In genomic region chr5:64802795-64803719, GRCm38 (mm10) we compare ENCODE assay signal across 7 mouse cellular contexts. TPM values are rescaled to one million over a fixed set of nuclear protein-coding genes. Genes with fewer than 3 reads are reported as not detected.
DNase-seq lines count a peak whose midpoint lies in the region; ATAC-seq and TF ChIP-seq lines count a peak whose summit lies in the region.

Gene Klf3, plus strand, starts transcription at chr5:64803388.

- WGBS in intestine, embryonic 16.5 days = under 1% methylated on average over 79 of the region's 116 CpGs
- WGBS in limb, embryonic 10.5 days = under 1% methylated on average over 97 of the region's 116 CpGs
- under 1% methylated on average over 90 of the region's 116 CpGs for WGBS in midbrain, embryonic 12.5 days
- WGBS in small intestine, adult 2 months = under 1% methylated on average over 94 of the region's 116 CpGs

- peaks cover 24% of the 10 kb centered on the region for H3K4me1 ChIP-seq in intestine, embryonic 16.5 days (ENCODE audit: control insufficient read depth, insufficient read depth, low read length)
- peaks cover 50% of the 10 kb centered on the region for H3K4me1 ChIP-seq in limb, embryonic 10.5 days
- H3K4me1 ChIP-seq in midbrain, embryonic 12.5 days = peaks cover 31% of the 10 kb centered on the region
- peaks cover 25% of the 10 kb centered on the region for H3K4me1 ChIP-seq in small intestine, adult 2 months (ENCODE audit: control insufficient read depth, insufficient read depth, insufficient read length, low read length)

- H3K27ac ChIP-seq in intestine, embryonic 16.5 days (ENCODE audit: low read length) = peak within 1 kb of the TSS; percentile 99
- H3K27ac ChIP-seq in limb, embryonic 10.5 days = peak within 1 kb of the TSS; percentile 93
- peak within 1 kb of the TSS; percentile 98 for H3K27ac ChIP-seq in midbrain, embryonic 12.5 days (replicated peaks)
- H3K27ac ChIP-seq in small intestine, adult 2 months (ENCODE audit: insufficient read depth, low read depth, low read length) = peak within 1 kb of the TSS; percentile 100

- ATAC-seq in intestine, embryonic 16.5 days = peak; percentile 97
- peak; percentile 93 for ATAC-seq in midbrain, embryonic 12.5 days (ENCODE audit: low FRiP score, low read depth)

- H3K4me3 ChIP-seq in intestine, embryonic 16.5 days (ENCODE audit: low read length) = peak within 1 kb of the TSS; percentile 94
- H3K4me3 ChIP-seq in limb, embryonic 10.5 days = peak within 1 kb of the TSS; percentile 78
- peak within 1 kb of the TSS; percentile 71 for H3K4me3 ChIP-seq in midbrain, embryonic 12.5 days
- peak within 1 kb of the TSS; percentile 99 for H3K4me3 ChIP-seq in small intestine, adult 2 months (ENCODE audit: low read depth, low read length)

- H3K9me3 ChIP-seq in intestine, embryonic 16.5 days (ENCODE audit: control insufficient read depth, low read length) = peaks cover 8% of the 10 kb centered on the region
- no peaks in the 10 kb centered on the region for H3K9me3 ChIP-seq in limb, embryonic 10.5 days (replicated peaks)
- no peaks in the 10 kb centered on the region for H3K9me3 ChIP-seq in midbrain, embryonic 12.5 days

- peak within 1 kb of the TSS; percentile 94 for H3K4me2 ChIP-seq in intestine, embryonic 16.5 days (ENCODE audit: low read depth, low read length)
- H3K4me2 ChIP-seq in midbrain, embryonic 12.5 days (replicated peaks) = peak within 1 kb of the TSS; percentile 67

- TF ChIP-seq POLR2A in small intestine, adult 2 months (IDR thresholded peaks at IDR 0.05; ENCODE audit: low read depth, low read length) = peak; percentile 95

- no peak for TF ChIP-seq CTCF in small intestine, adult 2 months (IDR thresholded peaks at IDR 0.05; ENCODE audit: extremely low read depth, insufficient read length, insufficient replicate concordance, low read depth, low read length)

- H3K27me3 ChIP-seq in intestine, embryonic 16.5 days (replicated peaks; ENCODE audit: control insufficient read depth, insufficient read depth, low read length) = no peaks in the 10 kb centered on the region
- H3K27me3 ChIP-seq in limb, embryonic 10.5 days (ENCODE audit: low read depth, poor library complexity, severe bottlenecking) = no peaks in the 10 kb centered on the region
- no peaks in the 10 kb centered on the region for H3K27me3 ChIP-seq in midbrain, embryonic 12.5 days
- H3K27me3 ChIP-seq in small intestine, adult 2 months (ENCODE audit: control insufficient read depth, insufficient read depth, low read length) = no peaks in the 10 kb centered on the region

- H3K9ac ChIP-seq in intestine, embryonic 16.5 days (ENCODE audit: low read depth, low read length) = peak within 1 kb of the TSS; percentile 99
- H3K9ac ChIP-seq in midbrain, embryonic 12.5 days (replicated peaks) = peak within 1 kb of the TSS; percentile 95

- DNase-seq in adrenal gland, postnatal 10 days = peak; percentile 97
- peak; percentile 95 for DNase-seq in embryo, embryonic 9.5 days (ENCODE audit: extremely low spot score)
- no peak for DNase-seq in gonadal fat pad, adult 2 months (ENCODE audit: low read depth)
- peak; percentile 92 for DNase-seq in limb, embryonic 10.5 days (ENCODE audit: low spot score)

- H3K36me3 ChIP-seq in intestine, embryonic 16.5 days (ENCODE audit: control insufficient read depth, insufficient read depth, low read length) = no peaks in the 10 kb centered on the region
- H3K36me3 ChIP-seq in limb, embryonic 10.5 days = no peaks in the 10 kb centered on the region
- 0 out of 2 replicates have a peak, but pooled peaks cover 4% of the 10 kb centered on the region for H3K36me3 ChIP-seq in midbrain, embryonic 12.5 days
- peaks cover 2% of the 10 kb centered on the region; the same call in 1 of the 2 replicates for H3K36me3 ChIP-seq in small intestine, adult 2 months (ENCODE audit: control insufficient read depth, insufficient read depth, low read length)

RNA-seq across cellular contexts. Expression of gene Klf3, which starts in this region (rescaled TPM):
- 10 to 100 TPM; 77.3 to 79.8 TPM for total RNA-seq in adrenal gland, postnatal 10 days (2021)
- polyA plus RNA-seq in gonadal fat pad, adult 2 months (2012; rRNA removed) = 54.7 and 77.5 TPM in 2 replicates
- polyA plus RNA-seq in intestine, embryonic 16.5 days (2015; fragmentation: Nextera tagmentation; extraction: Ambion mirVana) = 68.1 and 71.9 TPM in 2 replicates
- polyA plus RNA-seq in limb, embryonic 10.5 days (2016; fragmentation: Nextera tagmentation; extraction: Ambion mirVana) = 40.8 and 42.7 TPM in 2 replicates
- polyA plus RNA-seq in midbrain, embryonic 12.5 days (2016; fragmentation: Nextera tagmentation; extraction: Ambion mirVana) = 37.4 and 39.9 TPM in 2 replicates
- 52.4 and 170 TPM in 2 replicates for polyA plus RNA-seq in small intestine, adult 2 months (2012; rRNA removed)
